8 mouse cellular contexts compared by ENCODE assay signal in genomic region chr14:57407039-57407987, GRCm38 (mm10). TPM values are rescaled to one million over a fixed set of nuclear protein-coding genes. Genes with fewer than 3 reads are reported as not detected.
DNase-seq lines count a peak whose midpoint lies in the region; ATAC-seq lines count a peak whose summit lies in the region.

No protein-coding gene starts in this region.

- intact Hi-C loops in gastrocnemius, postnatal 36 days (cut with DNase I) = no loop called here
- intact Hi-C loops in gastrocnemius, postnatal 14 days (cut with DNase I; ENCODE audit: low total_unique reads) = no loop called here

- peaks cover 11% of the 10 kb centered on the region; the same call in 1 of the 2 replicates for H3K4me1 ChIP-seq in liver, embryonic 13.5 days (replicated peaks)
- no peaks in the 10 kb centered on the region for H3K4me1 ChIP-seq in neural tube, embryonic 11.5 days (ENCODE audit: control insufficient read depth, insufficient read depth, low read length)

- no peaks in the 10 kb centered on the region for H3K27me3 ChIP-seq in liver, embryonic 13.5 days
- no peaks in the 10 kb centered on the region for H3K27me3 ChIP-seq in neural tube, embryonic 11.5 days (ENCODE audit: control insufficient read depth, insufficient read depth, low read length)

- DNase-seq in gastrocnemius, adult 18-20 months (ENCODE audit: low spot score) = peak; percentile 8
- no peak for DNase-seq in gastrocnemius, postnatal 36 days
- peak; percentile 54 for DNase-seq in adrenal gland, postnatal 10 days
- DNase-seq in gastrocnemius, postnatal 14 days = peak; percentile 20
- peak; percentile 58 for DNase-seq in induced T-regulatory cell, adult 2 months (ENCODE audit: low read depth)
- DNase-seq in liver, embryonic 13.5 days = no peak
- peak; percentile 76 for DNase-seq in neural tube, embryonic 11.5 days (ENCODE audit: low spot score)
- peak; percentile 78 for DNase-seq in thymus, postnatal 4 days

- H3K4me3 ChIP-seq in liver, embryonic 13.5 days (replicated peaks) = no peak overlapping the region
- H3K4me3 ChIP-seq in neural tube, embryonic 11.5 days (ENCODE audit: low read depth, low read length) = 0 out of 2 replicates have a peak overlapping the region, but pooled peaks have one; percentile 17

- H3K4me2 ChIP-seq in liver, embryonic 13.5 days = peak overlapping the region; percentile 21; the same call in 1 of the 2 replicates
- 0 out of 2 replicates have a peak overlapping the region, but pooled peaks have one; percentile 14 for H3K4me2 ChIP-seq in neural tube, embryonic 11.5 days (ENCODE audit: low read depth)

- H3K9me3 ChIP-seq in liver, embryonic 13.5 days (replicated peaks) = no peaks in the 10 kb centered on the region
- no peaks in the 10 kb centered on the region for H3K9me3 ChIP-seq in neural tube, embryonic 11.5 days (ENCODE audit: control insufficient read depth, low read length)

- 13% methylated on average over 12 of the region's 12 CpGs for WGBS in liver, embryonic 13.5 days (ENCODE audit: insufficient replicate concordance)
- WGBS in neural tube, embryonic 11.5 days = 7% methylated on average over 12 of the region's 12 CpGs

- ATAC-seq in liver, embryonic 13.5 days (ENCODE audit: low read depth) = no peak
- ATAC-seq in neural tube, embryonic 11.5 days (ENCODE audit: insufficient read depth, low FRiP score, low TSS enrichment) = peak; percentile 48; the same call in 1 of the 2 replicates

- no peak overlapping the region for H3K9ac ChIP-seq in liver, embryonic 13.5 days
- H3K9ac ChIP-seq in neural tube, embryonic 11.5 days (ENCODE audit: low read length) = no peak overlapping the region

- no peak overlapping the region for H3K27ac ChIP-seq in liver, embryonic 13.5 days
- no peak overlapping the region for H3K27ac ChIP-seq in neural tube, embryonic 11.5 days (ENCODE audit: low read depth, low read length)

- H3K36me3 ChIP-seq in liver, embryonic 13.5 days = no peaks in the 10 kb centered on the region
- H3K36me3 ChIP-seq in neural tube, embryonic 11.5 days (ENCODE audit: control insufficient read depth, insufficient read depth, low read length) = no peaks in the 10 kb centered on the region

RNA-seq across cellular contexts. Expression of gene Cryl1, which starts 9.0 kb away (rescaled TPM):
- 1 to 10 TPM; 6.6 to 7.1 TPM for total RNA-seq in gastrocnemius, adult 18-20 months (2021)
- total RNA-seq in gastrocnemius, postnatal 36 days (2021) = 1 to 10 TPM; 5.0 to 5.4 TPM
- 10 to 100 TPM; 18.7 to 19.6 TPM for total RNA-seq in adrenal gland, postnatal 10 days (2021)
- total RNA-seq in gastrocnemius, postnatal 14 days (2021) = 1 to 10 TPM; 3.8 to 4.7 TPM
- 7.0 TPM in 2 replicates for polyA plus RNA-seq in liver, embryonic 13.5 days (2015; fragmentation: Nextera tagmentation; extraction: Ambion mirVana)
- polyA plus RNA-seq in neural tube, embryonic 11.5 days (2014; fragmentation: Nextera tagmentation; extraction: Ambion mirVana) = 9.1 and 12.4 TPM in 2 replicates

RNA-seq across cellular contexts. Expression of gene Ift88, which starts 16.5 kb away (rescaled TPM):
- total RNA-seq in gastrocnemius, adult 18-20 months (2021) = 1 to 10 TPM; 3.5 to 4.2 TPM
- 1 to 10 TPM; 2.9 to 4.7 TPM for total RNA-seq in gastrocnemius, postnatal 36 days (2021)
- total RNA-seq in adrenal gland, postnatal 10 days (2021) = 1 to 10 TPM; 7.2 to 8.9 TPM
- total RNA-seq in gastrocnemius, postnatal 14 days (2021) = 1 to 10 TPM; 3.3 to 4.6 TPM
- polyA plus RNA-seq in liver, embryonic 13.5 days (2015; fragmentation: Nextera tagmentation; extraction: Ambion mirVana) = 1.6 and 1.7 TPM in 2 replicates
- 17.5 and 18.6 TPM in 2 replicates for polyA plus RNA-seq in neural tube, embryonic 11.5 days (2014; fragmentation: Nextera tagmentation; extraction: Ambion mirVana)

Comparison
In these comparisons a context has a peak if more than half of its experiments do, and no peak if none do; other contexts are left out.
1. DNase-seq: peak in gastrocnemius, adult 18-20 months (single experiment), adrenal gland, postnatal 10 days (single experiment), gastrocnemius, postnatal 14 days (single experiment), induced T-regulatory cell, adult 2 months (single experiment), neural tube, embryonic 11.5 days (single experiment) and thymus, postnatal 4 days (single experiment); none in gastrocnemius, postnatal 36 days (0 of 2) and liver, embryonic 13.5 days (single experiment).